Mouse (Mus musculus): ENCODE measurements around the gene Os9.

The Os9 gene

DNA sequence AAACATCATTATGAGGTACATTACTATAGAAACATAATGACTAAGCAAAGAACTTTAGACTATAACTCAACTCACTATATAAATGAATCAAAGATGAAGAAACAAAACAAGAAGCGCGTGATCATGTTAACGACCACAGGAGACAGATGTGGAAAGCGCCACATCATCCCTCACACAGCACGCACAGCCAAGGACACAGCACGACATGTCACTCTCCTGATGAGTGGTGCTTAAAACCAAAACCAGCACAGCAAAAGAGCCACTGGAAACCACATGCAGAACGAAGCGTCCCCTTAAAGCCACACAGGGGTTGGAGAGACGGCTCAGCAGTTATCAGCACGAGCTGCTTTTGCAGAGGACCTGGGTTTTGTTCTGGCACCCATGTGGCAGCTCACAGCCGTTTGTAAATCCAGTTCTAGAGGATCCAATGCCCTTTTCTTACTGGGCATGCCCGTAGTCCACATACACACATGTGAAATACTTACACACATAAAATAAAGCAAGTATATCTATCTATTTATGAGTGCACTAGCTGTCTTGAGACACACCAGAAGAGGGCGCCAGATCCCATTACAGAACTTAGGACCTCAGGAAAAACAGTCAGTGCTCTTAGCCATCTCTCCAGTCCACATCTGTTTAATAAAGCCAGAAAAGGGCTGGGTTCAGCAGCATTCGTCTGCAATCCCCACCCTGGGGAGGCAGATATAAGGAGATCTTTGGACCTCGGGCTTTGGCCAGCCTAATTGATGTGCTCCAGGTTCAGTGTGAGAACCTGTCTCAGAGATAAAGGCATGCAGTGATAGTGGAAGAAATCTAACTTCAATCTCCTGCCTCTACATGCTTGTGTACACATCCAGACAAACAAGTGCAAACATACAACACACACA is 9.7 kb downstream of the Os9 start:
- DNase-seq: no peak

DNA sequence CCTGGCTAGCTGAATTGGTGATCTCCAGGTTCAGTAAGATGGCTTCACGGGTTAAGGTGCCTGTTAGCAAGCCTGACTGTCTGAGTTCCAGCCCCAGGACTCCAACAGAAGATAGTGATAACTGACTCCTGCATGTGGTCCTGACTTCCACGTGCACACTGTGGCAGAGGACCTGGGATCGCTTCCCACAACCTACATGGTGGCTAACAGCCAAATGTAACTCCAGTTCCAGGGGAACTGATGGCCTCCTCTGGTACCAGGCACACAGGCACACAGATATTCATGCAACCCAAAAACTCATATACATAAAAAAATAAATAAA is 12.7 kb downstream of the Os9 start:
- no peak for DNase-seq

DNA sequence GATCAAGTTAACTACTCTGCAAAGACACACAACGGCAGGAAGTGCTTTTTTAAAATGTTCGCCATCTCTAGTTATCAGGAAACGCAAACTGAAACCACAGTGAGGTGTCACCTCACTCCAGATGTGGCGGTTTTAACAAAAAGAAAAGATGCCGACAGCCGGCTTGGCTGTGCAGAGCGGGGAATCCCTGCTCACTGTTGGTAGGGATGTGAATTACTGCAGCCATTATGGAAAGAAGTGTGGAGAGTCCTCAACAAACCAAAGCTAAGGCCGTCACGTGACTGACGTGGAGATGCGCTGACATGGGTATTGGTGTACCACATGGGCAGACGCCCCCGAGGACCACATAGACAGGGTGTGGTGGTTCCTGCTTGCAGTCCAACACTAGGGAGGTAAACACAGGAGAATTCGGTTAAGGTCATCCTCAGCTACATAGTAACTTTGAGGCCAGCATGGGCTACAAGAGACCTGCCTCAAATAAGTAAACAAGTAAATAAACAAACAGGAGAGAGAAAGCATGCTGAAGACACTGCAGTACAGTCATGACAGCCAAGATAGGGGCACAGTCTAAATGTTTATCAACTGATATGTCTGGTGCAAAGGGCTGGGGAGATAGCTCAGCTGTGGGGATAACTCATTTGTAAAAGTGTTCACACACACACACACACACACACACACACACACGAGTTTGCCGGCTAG is 13.2 kb downstream of the Os9 start:
- no peak for DNase-seq

DNA sequence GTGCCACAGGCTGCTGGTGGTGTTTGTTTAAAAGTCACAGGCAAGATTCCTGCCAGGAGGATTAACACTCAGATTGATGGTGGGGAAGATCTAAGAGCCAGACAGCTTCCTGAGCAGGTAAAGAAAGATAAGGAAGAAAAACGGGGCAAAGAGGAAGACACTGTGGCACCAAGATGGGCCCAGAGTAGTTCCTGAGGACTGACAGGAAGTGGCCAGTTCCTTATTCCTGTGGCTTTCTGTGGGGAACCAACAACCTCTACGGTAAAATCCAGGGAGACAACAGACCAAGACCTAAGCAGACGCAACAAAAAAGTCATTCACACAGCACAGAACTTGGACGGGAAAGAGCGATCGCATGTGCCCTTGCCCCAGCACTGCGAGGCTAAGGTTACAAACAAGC is 17.3 kb downstream of the Os9 start:
- no peak for DNase-seq

DNA sequence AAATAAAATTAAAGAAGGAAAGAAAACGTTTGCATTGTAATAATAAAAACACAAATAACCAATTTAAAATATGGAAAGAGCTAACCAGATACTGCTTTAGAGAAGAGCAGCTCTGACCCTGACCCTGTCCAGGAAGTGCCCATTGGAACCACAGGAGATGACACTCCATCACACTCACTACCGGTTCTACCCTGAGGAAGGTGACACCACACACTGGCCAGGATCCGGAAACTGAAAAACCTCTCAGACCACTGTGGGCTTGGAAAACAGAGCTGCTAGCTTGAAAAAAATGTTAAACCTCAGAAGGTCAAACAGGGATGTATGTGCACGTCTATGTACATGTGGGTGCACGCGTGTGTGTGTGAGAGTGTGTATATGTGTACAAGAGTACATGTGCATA is 19.8 kb downstream of the Os9 start:
- no peak for DNase-seq

DNA sequence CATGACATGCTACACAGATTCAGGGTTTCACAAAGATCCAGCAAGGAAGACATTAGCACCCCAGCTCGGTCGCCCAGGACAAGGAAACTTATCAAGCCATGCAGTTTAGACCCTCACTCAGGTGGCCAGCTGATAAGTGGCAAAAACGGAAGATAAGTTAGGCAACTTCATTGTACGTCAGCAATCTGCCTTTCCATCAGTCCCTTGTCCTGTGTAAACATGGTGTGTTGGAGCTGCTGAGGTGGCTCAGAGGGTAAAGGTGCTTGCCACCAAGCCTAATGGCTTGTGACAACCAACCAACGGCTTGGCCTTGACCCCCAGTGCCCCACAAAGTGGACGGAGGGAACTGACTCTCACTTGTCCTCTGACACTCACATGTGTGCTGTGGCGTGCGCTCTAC is 20.5 kb downstream of the Os9 start:
- no peak for DNase-seq

DNA sequence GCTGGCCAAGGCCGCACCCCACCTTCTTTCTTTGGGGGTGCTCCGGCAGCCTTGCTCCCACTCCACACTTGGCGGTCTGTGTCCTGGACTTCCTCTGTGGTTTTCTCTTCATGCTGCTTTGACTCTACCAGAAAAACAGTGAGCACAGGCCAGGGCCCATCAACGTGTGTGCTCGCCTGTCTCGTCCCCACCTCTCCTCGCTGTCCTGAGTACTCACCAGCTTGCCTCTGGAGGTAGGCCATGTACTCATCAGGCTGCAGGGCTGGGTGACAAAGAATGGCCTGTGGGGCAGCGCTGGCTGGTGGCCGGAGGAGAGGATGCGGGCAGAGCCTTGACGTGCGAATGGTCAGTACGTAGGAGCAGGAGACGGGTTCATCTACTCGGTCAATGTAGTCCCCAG is 21.1 kb downstream of the Os9 start:
- DNase-seq: no peak

DNA sequence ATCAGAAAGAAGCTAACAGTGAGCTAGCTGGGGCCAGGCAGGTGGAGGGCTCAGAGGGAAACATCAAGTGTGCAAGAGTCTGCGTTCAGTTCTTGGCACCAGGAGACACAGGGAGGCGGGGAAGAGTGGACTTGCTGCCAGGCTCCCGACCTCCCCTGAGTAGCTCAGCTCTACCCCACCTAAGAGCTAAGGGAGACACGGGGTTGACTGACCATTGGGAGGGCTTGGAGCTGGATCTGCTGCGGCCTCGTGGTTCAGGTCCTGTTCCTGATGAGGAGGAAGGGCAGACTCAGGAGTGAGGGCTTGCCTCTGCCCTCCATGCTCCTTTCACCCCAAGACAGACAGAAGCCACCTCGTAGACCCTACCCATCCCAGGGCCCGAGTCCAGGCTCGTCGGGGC is 21.7 kb downstream of the Os9 start:
- DNase-seq: no peak

DNA sequence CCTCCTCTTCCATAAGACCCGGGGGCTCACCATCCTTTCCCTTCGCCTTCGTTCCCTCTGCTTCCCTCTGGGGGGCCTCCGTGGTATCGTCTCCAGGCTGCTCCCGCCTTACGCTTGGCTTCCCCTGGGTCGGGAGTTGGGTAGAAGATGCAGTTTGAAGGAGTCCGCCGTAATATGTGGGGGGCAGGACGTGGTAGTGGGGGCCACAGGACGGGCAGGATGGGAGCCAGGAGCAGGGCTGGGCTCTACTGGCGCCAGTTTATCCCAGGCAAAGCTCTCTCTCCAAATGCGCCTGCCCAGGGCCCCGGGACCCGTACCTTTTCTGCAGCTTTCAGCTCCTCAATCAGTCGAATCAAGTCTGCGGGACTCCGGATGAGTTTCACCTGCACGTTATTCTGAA is 22.4 kb downstream of the Os9 start:
- DNase-seq: no peak

DNA sequence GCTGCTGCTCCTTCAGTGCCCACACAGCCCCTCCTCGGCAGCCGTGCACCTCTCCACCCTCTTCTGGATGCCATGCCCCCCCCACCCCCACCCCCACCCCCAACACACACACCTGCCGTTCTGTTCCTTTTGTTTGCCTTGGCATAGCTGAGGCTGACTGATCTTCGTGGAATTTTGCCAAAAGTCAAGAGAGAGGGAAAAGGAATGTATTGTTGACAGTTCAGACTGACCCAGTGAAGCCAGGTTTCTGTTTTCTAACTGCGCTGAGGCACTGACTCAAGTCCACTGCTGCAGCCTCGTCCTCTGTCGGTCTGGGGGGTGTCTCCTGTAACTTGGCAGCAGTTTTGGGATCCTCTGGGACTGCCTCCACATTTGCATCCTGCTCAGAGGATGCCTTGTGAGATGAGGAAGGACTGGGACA is 26.5 kb downstream of the Os9 start:
- DNase-seq: no peak

DNA sequence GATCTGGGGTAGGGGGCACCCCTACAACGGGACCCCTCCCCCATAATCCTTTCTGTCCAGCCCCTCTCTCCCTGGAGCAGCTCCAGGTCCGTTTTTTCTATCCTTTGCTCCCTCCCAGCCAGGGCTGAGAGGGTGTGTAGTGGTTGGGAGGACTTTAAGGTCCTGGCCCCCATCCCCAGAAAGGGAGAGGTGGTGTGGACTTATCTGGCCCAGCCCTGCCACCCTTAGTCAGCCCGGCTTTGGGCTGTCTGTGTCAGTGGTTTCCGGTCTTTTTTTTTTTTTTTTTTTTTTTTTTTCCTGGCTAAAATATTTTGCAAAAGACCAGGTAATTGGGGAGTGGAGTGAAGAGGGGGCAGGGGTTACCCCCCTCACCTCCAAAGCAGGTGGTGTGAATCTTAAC is 28.2 kb downstream of the Os9 start:
- no peak for DNase-seq

DNA sequence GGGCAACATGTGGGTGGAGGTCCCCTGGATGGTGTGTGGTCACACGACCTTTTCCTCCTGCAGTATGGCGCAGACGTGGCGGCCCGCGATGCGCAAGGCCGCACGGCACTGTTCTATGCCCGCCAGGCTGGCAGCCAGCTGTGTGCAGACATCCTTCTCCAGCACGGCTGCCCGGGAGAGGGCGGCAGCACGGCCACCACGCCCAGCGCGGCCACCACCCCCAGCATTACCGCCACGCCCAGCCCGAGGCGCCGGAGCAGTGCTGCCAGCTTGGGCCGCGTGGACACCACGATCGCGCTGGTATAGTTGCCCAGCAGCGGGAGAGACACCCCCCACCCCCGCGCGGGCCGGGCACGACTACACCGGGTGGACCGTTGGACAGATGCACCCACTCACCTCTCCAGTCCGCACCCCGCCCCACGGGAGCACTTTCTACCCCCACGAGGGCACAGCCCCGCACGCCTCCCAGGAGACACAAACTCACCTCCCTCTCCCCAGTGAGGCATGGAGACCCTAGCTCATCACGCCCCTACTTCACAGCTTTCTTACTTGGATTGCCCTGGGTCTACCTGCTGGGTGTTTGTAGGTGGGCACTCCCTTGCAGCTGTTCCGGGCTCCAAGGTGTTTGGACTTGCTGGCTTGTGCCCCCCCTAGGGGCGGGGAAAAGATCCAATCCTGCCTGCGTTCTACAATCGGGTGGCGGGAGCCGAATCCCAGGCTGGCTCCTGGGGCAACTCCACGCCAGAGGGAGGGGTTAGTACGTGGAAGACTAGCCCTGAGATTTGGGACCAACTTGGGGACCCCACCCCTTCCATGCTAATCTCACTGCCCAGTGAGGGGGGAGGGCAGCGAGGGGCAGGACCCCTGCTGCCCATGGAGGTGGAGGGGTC is 29.2 kb downstream of the Os9 start:
- no peak for DNase-seq

DNA sequence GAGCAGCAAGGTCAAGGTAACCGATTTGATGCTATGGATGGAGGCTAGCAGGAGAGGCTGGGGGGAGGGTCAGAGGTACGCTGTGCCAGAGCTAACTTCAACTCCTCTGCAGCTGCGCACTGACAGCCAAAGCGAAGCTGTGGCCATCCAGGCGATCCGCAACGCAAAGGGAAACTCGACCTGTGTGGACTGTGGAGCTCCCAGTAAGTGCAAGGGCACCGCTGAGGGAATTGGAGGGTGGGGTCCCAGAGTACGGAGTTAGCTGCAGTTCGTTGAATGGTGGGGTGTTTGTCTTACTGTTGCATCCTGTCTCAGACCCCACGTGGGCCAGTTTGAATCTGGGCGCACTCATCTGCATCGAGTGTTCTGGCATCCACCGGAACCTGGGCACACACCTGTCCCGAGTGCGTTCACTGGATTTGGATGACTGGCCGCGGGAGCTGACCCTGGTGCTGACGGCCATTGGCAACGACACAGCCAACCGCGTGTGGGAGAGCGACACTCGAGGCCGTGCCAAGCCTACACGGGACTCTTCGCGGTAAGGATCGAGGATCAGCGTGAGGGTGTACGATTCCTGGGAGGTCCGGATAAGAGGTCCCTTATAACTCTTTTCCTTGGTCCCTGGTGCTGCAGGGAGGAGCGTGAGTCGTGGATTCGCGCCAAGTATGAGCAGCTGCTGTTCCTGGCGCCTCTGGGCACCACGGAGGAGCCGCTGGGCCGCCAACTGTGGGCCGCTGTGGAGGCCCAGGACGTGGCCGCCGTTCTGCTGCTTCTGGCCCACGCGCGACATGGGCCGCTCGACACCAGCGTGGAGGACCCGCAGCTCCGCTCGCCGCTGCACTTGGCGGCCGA is 30.1 kb downstream of the Os9 start:
- peak; percentile 65 for DNase-seq

DNA sequence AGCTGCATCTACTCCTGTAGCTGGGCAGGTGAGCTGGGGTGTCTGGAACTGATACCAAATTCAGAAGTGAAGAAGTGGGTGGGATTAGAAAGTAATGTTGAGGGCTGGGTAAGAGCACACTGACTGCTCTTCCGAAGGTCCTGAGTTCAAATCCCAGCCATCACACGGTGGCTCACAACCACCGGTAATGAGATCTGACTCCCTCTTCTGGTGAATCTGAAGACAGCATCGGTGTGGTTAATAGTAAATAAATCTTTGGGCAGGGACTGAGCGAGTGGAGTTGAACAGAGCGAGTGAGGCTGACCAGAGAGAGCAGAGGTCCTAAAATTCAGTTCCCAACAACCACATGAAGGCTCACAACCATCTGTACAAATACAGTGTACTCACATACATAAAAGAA is 35.3 kb downstream of the Os9 start:
- no peak for DNase-seq

DNA sequence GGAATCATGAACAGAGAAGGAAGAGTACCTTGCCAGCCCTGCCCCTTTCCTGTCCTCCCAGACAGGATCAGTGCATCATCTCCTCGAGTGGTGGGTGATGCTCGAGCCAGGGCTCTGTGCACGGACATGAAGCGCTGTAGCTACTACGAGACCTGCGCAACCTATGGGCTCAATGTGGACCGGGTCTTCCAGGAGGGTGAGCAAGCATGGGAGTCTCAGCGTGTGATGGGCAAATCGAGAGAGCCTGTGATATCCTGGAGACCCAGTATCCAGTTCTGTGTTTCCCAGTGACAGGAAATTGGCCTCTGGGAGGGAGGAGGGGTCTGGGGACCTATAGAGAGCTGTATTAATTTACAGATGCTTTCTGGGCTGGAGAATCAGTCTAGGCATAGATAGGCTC is 35.9 kb downstream of the Os9 start:
- no peak for DNase-seq

DNA sequence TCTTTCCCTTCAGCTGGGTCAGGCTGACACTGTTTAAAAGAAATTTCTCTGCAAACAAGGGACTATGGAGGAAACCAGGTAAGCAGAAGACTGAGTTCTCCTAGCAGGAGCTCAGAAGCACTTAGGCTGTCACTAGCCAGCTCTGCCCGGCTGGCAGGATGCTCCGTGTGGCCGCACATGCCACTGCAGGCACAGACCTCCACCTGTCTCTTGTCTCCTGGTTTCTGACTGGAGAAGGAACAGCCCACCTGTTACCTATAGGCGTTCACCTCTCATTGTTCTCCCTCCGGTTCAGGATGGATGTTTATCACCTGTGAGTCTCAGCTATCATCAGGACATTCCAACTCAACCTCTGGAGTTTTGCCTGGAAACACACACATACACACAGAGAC is 37.0 kb downstream of the Os9 start:
- no peak for DNase-seq

DNA sequence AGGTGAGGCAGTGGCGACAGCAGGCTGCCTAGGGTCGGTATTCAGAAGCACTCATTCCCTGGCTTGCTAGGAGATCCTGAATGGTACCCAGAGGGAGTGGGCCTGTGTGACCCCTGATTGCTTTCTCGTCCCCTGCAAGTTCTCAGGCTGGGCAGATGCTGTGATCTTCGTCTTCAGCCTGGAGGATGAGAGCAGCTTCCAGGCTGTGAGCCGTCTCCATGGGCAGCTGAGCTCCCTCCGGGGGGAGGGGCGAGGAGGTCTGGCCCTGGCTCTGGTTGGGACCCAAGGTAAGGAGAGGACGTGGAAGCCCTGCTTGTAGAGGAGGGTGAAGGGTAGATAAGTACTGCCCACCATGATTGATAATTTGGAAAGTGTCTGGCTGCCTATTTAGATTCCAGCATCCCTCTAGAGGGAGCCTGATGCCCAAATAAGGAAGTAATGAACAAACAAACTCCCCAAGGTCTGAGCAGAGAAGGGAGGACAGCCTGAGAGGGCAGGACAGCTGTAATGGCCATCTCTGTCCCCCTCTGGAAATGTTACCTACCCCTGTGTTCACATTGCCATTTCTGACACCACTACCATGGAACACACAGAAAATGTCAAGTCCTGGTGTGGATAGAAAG is 37.5 kb downstream of the Os9 start:
- no peak for DNase-seq

DNA sequence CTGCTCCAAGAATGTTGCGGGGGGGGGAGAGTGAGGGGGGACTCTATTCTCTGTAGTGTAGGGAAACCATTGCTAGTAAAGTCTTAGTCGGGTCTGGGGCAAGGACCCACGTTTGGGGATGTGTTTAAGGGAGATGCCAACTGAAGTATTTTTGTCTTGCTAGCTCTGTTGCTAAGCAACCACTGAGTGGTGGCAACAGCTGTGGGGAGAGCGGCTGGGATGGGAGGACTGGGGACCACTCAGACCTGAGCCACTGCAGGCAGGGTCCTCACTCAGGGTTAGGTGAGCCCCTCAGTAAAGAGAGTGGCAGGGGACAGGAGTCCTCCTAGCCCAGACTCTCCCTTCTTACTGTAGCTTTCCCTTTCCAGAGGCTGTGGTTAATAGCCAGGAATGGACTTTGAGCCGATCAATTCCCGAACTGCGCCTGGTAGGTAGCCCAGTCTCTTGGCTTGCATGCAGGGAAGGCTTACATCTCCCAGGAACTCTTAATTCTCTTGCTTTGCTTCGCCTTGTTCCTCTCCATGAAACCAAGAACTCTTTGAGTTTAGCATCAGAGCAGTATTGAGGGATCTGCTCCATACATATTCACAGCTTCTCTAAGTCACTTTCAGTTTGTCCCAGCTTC is 38.8 kb downstream of the Os9 start:
- DNase-seq: no peak

DNA sequence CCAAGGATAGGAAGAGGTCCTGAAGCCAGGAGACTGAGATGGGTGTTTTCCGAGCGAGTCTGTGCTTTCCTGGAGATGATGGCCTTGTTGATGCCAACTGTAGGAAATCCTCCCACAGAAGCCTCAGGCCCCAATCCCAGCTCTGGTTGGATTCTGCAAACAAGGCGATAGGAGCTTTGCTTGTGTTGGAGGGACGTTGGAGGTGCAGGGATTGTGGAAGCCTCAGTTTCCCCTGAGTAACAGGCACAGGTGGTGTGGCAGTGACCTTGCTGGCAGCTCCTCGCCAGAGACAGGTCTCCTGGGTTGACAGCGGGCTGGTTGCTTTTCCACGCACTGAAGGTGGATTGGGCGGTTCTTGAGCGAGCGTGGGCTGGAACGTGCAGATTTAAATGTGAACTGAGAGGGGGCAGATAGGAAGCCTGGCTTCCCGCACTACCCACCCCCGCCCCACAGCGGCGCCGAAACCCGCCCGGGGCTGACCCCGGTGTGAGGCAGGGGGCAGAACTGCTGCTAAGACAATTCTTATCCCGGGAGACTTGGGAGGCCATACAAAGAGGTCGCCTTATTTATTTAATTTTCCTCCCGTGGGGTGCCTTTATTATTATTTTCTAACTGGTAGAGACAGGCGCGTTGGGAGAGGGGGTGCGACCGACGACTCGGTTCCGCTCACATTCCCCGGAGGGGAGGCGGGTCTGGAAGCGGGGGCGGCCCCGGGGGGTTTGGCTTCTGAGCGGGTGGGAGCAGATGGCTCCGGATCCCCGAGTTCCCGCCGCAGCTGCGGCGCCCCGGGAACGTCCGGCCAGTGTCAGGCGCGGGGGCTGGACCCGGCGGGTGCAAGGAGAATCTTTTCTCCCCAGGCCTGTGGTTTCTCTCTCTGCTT is 39.8 kb downstream of the Os9 start:
- DNase-seq: no peak

DNA sequence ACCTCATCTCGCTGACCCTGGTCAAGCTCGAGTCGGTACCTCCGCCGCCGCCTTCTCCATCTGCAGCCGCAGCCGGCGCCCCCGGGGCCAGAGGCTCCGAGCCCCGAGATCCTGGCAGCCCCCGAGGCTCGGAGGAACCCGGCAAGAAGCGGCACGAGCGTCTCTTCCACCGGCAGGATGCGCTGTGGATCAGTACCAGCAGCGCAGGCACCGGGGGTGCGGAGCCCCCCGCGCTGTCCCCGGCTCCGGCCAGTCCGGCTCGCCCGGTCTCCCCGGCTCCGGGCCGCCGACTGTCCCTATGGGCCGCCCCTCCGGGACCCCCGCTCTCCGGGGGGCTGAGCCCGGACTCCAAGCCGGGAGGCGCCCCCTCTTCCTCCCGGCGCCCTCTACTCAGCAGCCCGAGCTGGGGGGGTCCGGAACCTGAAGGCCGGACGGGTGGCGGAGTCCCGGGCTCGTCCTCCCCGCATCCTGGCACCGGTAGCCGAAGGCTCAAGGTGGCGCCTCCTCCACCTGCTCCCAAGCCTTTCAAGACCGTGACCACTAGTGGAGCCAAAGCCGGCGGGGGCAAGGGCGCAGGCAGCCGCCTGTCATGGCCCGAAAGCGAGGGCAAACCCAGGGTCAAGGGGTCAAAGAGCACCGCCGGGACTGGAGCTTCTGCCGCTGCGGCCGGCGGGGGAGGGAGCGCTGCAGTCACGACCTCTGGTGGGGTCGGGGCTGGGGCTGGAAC is 41.1 kb downstream of the Os9 start:
- DNase-seq: no peak
